Mouse (Mus musculus): ENCODE results near the gene Stip1.

GRCm38 (mm10) chr19:7069781-7070763 is 30.3 kb upstream of the Stip1 start:
- no peak for TF ChIP-seq POLR2A (IDR thresholded peaks at IDR 0.05; ENCODE audit: borderline replicate concordance, extremely low read depth, insufficient read depth, insufficient read length, poor library complexity, severe bottlenecking)
- TF ChIP-seq CTCF (IDR thresholded peaks at IDR 0.05; ENCODE audit: borderline replicate concordance, extremely low read depth, insufficient read depth, insufficient read length) = no peak
